Mouse (Mus musculus): ENCODE data around the gene Clp1.

- no peak for TF ChIP-seq CTCF (IDR thresholded peaks at IDR 0.05; ENCODE audit: extremely low read depth, insufficient read length, insufficient replicate concordance, low read depth, low read length)
- TF ChIP-seq POLR2A (IDR thresholded peaks at IDR 0.05; ENCODE audit: low read depth, low read length): no peak
These were observed 23.7 kb downstream of the Clp1 start for GRCm38 (mm10) chr2:84703497-84703896.
